Mouse (Mus musculus): Measurements from ENCODE around the gene Tmem259. TPM values are rescaled to one million over a fixed set of nuclear protein-coding genes. Genes with fewer than 3 reads are reported as not detected.

The Tmem259 gene
- total RNA-seq, 1 experiment, result 127 TPM

- Histone ChIP-seq H3K27ac (ENCODE audit: insufficient read depth, low read depth, low read length, poor library complexity, severe bottlenecking) (no peak within 1 kb of the TSS), H3K9me3 (ENCODE audit: control insufficient read depth, insufficient read depth, low read depth, low read length) (no peaks in the 10 kb centered on the region), H3K36me3 (ENCODE audit: control insufficient read depth, insufficient read depth, low read length, poor library complexity, severe bottlenecking) (peaks cover 5% of the 10 kb centered on the region; the same call in 1 of the 2 replicates), H3K4me3 (ENCODE audit: insufficient read depth in 1 of 2, low read depth in 1 of 2, low read length in 2 of 2, poor library complexity in 1 of 2, severe bottlenecking in 1 of 2) (no peak within 1 kb of the TSS), H3K9ac (ENCODE audit: insufficient read depth, low read depth, low read length, poor library complexity, severe bottlenecking) (no peak within 1 kb of the TSS), H3K4me1 (ENCODE audit: control insufficient read depth in 2 of 2, insufficient read depth in 2 of 2, low read length in 2 of 2, poor library complexity in 1 of 2) (peaks cover 5 to 40% of the 10 kb centered on the region in 2 experiments)
- in situ Hi-C loops (cut with MboI; ENCODE audit: low sequenced_read_pairs in 2 of 2, unreplicated experiment in 2 of 2), result no loop called here
- DNase-seq (ENCODE audit: low read depth, low spot score), result no peak
- no peak for TF ChIP-seq ZNF384 (IDR thresholded peaks at IDR 0.05; ENCODE audit: low read depth, low read length)
- no peak for TF ChIP-seq ZC3H11A (IDR thresholded peaks at IDR 0.05; ENCODE audit: borderline replicate concordance, low read depth, low read length)
- TF ChIP-seq HCFC1 (IDR thresholded peaks at IDR 0.05; ENCODE audit: borderline replicate concordance, insufficient read depth, low read length), result no peak
- no peak for TF ChIP-seq CHD2 (IDR thresholded peaks at IDR 0.05; ENCODE audit: low read depth, low read length)
- no peak for TF ChIP-seq MAFK (IDR thresholded peaks at IDR 0.05; ENCODE audit: insufficient read depth, low read depth, low read length)
Observed at GRCm38 (mm10) chr10:80016511-80016910, 32.4 kb upstream of the Tmem259 start, which contains the start of gene Arhgap45. Gene Arhgap45, plus strand, starts transcription at chr10:80016653.

GRCm38 (mm10) chr10:80015583-80015982 is 31.5 kb upstream of the Tmem259 start:
- no peak for DNase-seq (ENCODE audit: low read depth, low spot score)
- Histone ChIP-seq H3K9ac (ENCODE audit: insufficient read depth, low read depth, low read length, poor library complexity, severe bottlenecking) (no peak overlapping the region), H3K9me3 (ENCODE audit: control insufficient read depth, insufficient read depth, low read depth, low read length) (no peaks in the 10 kb centered on the region), H3K36me3 (ENCODE audit: control insufficient read depth, insufficient read depth, low read length, poor library complexity, severe bottlenecking) (peaks cover 2% of the 10 kb centered on the region; the same call in 1 of the 2 replicates), H3K27ac (ENCODE audit: insufficient read depth, low read depth, low read length, poor library complexity, severe bottlenecking) (no peak overlapping the region), H3K4me1 (ENCODE audit: control insufficient read depth in 2 of 2, insufficient read depth in 2 of 2, low read length in 2 of 2, poor library complexity in 1 of 2) (peaks cover 5 to 32% of the 10 kb centered on the region in 2 experiments), H3K4me3 (ENCODE audit: insufficient read depth in 1 of 2, low read depth in 1 of 2, low read length in 2 of 2, poor library complexity in 1 of 2, severe bottlenecking in 1 of 2) (no peak overlapping the region)
- in situ Hi-C loops (cut with MboI; ENCODE audit: low sequenced_read_pairs in 2 of 2, unreplicated experiment in 2 of 2), result no loop called here
- TF ChIP-seq HCFC1 (IDR thresholded peaks at IDR 0.05; ENCODE audit: borderline replicate concordance, insufficient read depth, low read length) (no peak), ZNF384 (IDR thresholded peaks at IDR 0.05; ENCODE audit: low read depth, low read length) (no peak), ZC3H11A (IDR thresholded peaks at IDR 0.05; ENCODE audit: borderline replicate concordance, low read depth, low read length) (no peak), MAFK (IDR thresholded peaks at IDR 0.05; ENCODE audit: insufficient read depth, low read depth, low read length) (no peak), CHD2 (IDR thresholded peaks at IDR 0.05; ENCODE audit: low read depth, low read length) (no peak)

GRCm38 (mm10) chr10:80014484-80015290 is 30.6 kb upstream of the Tmem259 start:
- no peak overlapping the region for H3K27ac ChIP-seq (ENCODE audit: insufficient read depth, low read depth, low read length, poor library complexity, severe bottlenecking)
- in situ Hi-C loops (cut with MboI; ENCODE audit: low sequenced_read_pairs in 2 of 2, unreplicated experiment in 2 of 2), result no loop called here
- H3K9ac ChIP-seq (ENCODE audit: insufficient read depth, low read depth, low read length, poor library complexity, severe bottlenecking), result no peak overlapping the region
- H3K9me3 ChIP-seq (ENCODE audit: control insufficient read depth, insufficient read depth, low read depth, low read length), result no peaks in the 10 kb centered on the region
- TF ChIP-seq HCFC1 (IDR thresholded peaks at IDR 0.05; ENCODE audit: borderline replicate concordance, insufficient read depth, low read length) (no peak), ZNF384 (IDR thresholded peaks at IDR 0.05; ENCODE audit: low read depth, low read length) (no peak), MAFK (IDR thresholded peaks at IDR 0.05; ENCODE audit: insufficient read depth, low read depth, low read length) (no peak), ZC3H11A (IDR thresholded peaks at IDR 0.05; ENCODE audit: borderline replicate concordance, low read depth, low read length) (no peak), CHD2 (IDR thresholded peaks at IDR 0.05; ENCODE audit: low read depth, low read length) (no peak)
- DNase-seq (ENCODE audit: low read depth, low spot score), result no peak
- H3K4me3 ChIP-seq (ENCODE audit: insufficient read depth in 1 of 2, low read depth in 1 of 2, low read length in 2 of 2, poor library complexity in 1 of 2, severe bottlenecking in 1 of 2), result peak overlapping the region; percentile 22 to 36; a peak in 2 of 4 replicates
- peaks cover 5 to 28% of the 10 kb centered on the region in 2 experiments for H3K4me1 ChIP-seq (ENCODE audit: control insufficient read depth in 2 of 2, insufficient read depth in 2 of 2, low read length in 2 of 2, poor library complexity in 1 of 2)
- H3K36me3 ChIP-seq (ENCODE audit: control insufficient read depth, insufficient read depth, low read length, poor library complexity, severe bottlenecking), result peaks cover 6% of the 10 kb centered on the region; the same call in 1 of the 2 replicates

DNA sequence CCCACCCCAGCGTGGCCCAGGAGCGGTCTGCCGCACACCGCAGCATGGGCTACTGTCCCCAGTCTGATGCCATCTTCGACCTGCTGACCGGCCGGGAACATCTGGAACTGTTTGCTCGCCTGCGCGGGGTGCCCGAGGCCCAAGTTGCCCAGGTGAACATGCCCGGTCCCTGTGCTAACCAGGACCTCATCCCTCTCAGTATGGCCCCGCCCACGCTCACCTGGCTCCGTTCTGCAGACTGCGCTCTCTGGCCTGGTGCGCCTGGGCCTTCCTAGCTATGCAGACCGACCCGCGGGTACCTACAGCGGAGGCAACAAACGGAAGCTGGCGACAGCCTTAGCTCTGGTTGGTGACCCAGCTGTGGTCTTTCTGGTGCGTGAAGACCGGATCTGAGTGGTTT is 29.5 kb upstream of the Tmem259 start:
- Histone ChIP-seq H3K9ac (ENCODE audit: insufficient read depth, low read depth, low read length, poor library complexity, severe bottlenecking) (peak overlapping the region; percentile 8; the same call in 1 of the 2 replicates), H3K4me3 (ENCODE audit: insufficient read depth in 1 of 2, low read depth in 1 of 2, low read length in 2 of 2, poor library complexity in 1 of 2, severe bottlenecking in 1 of 2) (peak overlapping the region; percentile 22 to 36; a peak in 3 of 4 replicates), H3K27ac (ENCODE audit: insufficient read depth, low read depth, low read length, poor library complexity, severe bottlenecking) (no peak overlapping the region), H3K9me3 (ENCODE audit: control insufficient read depth, insufficient read depth, low read depth, low read length) (no peaks in the 10 kb centered on the region), H3K4me1 (ENCODE audit: control insufficient read depth in 2 of 2, insufficient read depth in 2 of 2, low read length in 2 of 2, poor library complexity in 1 of 2) (peaks cover 5 to 25% of the 10 kb centered on the region in 2 experiments; a peak in 3 of 4 replicates), H3K36me3 (ENCODE audit: control insufficient read depth, insufficient read depth, low read length, poor library complexity, severe bottlenecking) (peaks cover 9% of the 10 kb centered on the region; the same call in 1 of the 2 replicates)
- no peak for DNase-seq (ENCODE audit: low read depth, low spot score)
- no peak for TF ChIP-seq CHD2 (IDR thresholded peaks at IDR 0.05; ENCODE audit: low read depth, low read length)
- no peak for TF ChIP-seq HCFC1 (IDR thresholded peaks at IDR 0.05; ENCODE audit: borderline replicate concordance, insufficient read depth, low read length)
- in situ Hi-C loops (cut with MboI; ENCODE audit: low sequenced_read_pairs in 2 of 2, unreplicated experiment in 2 of 2), result no loop called here

Measured in ES-E14 (cell line).